Mouse (Mus musculus): ENCODE data around the gene Man1c1. TPM values are rescaled to one million over a fixed set of nuclear protein-coding genes. Genes with fewer than 3 reads are reported as not detected.

Man1c1 gene
- polyA plus RNA-seq, 1 experiment from 2014 or later, result 4.1 TPM

DNA sequence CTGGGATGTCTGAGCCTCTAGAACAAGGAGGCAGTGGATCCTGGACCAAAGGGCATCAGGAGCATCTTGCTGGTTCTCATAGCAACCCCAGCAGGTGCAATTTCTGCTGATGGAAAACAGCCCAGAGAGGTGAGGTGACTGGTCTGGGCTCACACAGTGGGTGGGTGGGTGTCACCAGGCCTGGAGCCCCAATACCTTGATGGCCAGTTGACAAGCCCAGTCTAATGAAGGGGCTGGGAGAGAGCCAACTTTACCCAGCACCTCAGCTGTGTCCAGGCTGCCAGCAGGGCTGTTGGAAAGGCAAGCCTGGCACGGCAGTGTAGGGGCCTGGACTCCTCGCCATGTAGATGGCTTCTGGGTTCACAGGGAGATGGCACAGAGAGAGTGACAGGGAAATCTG, 142.1 kb downstream of the Man1c1 start:
- Histone ChIP-seq H3K27me3 (replicated peaks; ENCODE audit: control insufficient read depth, insufficient read depth, low read length) (no peaks in the 10 kb centered on the region), H3K9me3 (ENCODE audit: control insufficient read depth, low read length) (no peaks in the 10 kb centered on the region), H3K9ac (ENCODE audit: low read depth, low read length) (no peak overlapping the region), H3K27ac (ENCODE audit: low read depth, low read length) (no peak overlapping the region), H3K4me2 (no peak overlapping the region), H3K36me3 (ENCODE audit: control insufficient read depth, insufficient read depth, low read length) (peaks cover 13% of the 10 kb centered on the region), H3K4me1 (replicated peaks; ENCODE audit: control insufficient read depth, insufficient read depth, low read length) (peaks cover 14% of the 10 kb centered on the region), H3K4me3 (ENCODE audit: low read depth, low read length) (no peak overlapping the region)
- DNase-seq (ENCODE audit: low spot score), result no peak
- 74% methylated on average over 2 of the region's 2 CpGs for WGBS
- ATAC-seq (replicated peaks; ENCODE audit: low FRiP score), result no peak

DNA sequence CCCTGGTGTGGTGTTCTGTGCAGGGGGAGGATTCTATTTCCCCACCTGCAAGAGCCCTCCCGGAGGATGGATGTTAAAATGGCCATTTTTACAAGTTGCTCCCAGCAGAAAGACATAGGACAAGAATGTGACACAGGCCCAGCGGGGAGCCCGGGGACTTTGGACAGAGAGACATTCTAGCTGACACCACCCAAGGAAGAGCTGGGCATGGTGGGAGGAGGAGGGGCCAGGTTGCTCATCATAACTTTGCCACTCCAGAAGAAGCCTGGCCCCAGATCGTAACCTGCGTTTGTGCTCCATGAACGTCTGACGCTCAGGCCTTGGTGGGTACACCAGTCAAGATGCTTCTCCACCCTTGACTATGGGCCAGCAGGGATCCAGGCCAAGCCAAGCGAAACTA, 143.4 kb downstream of the Man1c1 start:
- Histone ChIP-seq H3K4me1 (replicated peaks; ENCODE audit: control insufficient read depth, insufficient read depth, low read length) (peaks cover 14% of the 10 kb centered on the region), H3K4me2 (no peak overlapping the region), H3K27me3 (replicated peaks; ENCODE audit: control insufficient read depth, insufficient read depth, low read length) (no peaks in the 10 kb centered on the region), H3K9me3 (ENCODE audit: control insufficient read depth, low read length) (no peaks in the 10 kb centered on the region), H3K36me3 (ENCODE audit: control insufficient read depth, insufficient read depth, low read length) (peaks cover 9% of the 10 kb centered on the region), H3K4me3 (ENCODE audit: low read depth, low read length) (no peak overlapping the region), H3K9ac (ENCODE audit: low read depth, low read length) (no peak overlapping the region), H3K27ac (ENCODE audit: low read depth, low read length) (no peak overlapping the region)
- 89% methylated on average over 8 of the region's 8 CpGs for WGBS
- no peak for DNase-seq (ENCODE audit: low spot score)
- no peak for ATAC-seq (replicated peaks; ENCODE audit: low FRiP score)

DNA sequence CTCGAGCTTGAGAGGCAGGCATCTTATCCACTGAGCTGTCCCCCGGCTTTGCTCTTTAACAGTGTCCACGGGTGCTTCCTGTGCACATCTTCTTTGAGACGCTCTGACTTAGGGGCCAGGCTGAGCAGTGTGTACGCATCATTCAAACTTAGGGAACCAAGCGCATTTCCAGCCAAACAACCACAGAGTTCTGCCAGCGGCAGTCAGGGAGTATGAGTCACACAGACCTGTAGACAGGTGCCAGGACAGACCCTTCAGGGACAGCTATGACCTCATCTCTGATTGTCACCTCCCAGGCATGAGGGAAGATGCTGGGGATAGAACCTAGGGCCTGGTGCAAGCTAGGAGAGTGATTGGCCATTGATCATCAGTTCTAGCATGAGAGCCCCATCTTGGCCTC, 144.9 kb downstream of the Man1c1 start:
- peaks cover 2% of the 10 kb centered on the region; the same call in 1 of the 2 replicates for H3K36me3 ChIP-seq (ENCODE audit: control insufficient read depth, insufficient read depth, low read length)
- H3K27me3 ChIP-seq (replicated peaks; ENCODE audit: control insufficient read depth, insufficient read depth, low read length), result no peaks in the 10 kb centered on the region
- H3K4me1 ChIP-seq (replicated peaks; ENCODE audit: control insufficient read depth, insufficient read depth, low read length), result peaks cover 12% of the 10 kb centered on the region
- no peak overlapping the region for H3K27ac ChIP-seq (ENCODE audit: low read depth, low read length)
- no peak overlapping the region for H3K4me3 ChIP-seq (ENCODE audit: low read depth, low read length)
- 65% methylated on average over 7 of the region's 7 CpGs for WGBS
- no peak overlapping the region for H3K9ac ChIP-seq (ENCODE audit: low read depth, low read length)
- ATAC-seq (replicated peaks; ENCODE audit: low FRiP score) (no peak), DNase-seq (ENCODE audit: low spot score) (no peak)
- H3K4me2 ChIP-seq, result no peak overlapping the region
- no peaks in the 10 kb centered on the region for H3K9me3 ChIP-seq (ENCODE audit: control insufficient read depth, low read length)

DNA sequence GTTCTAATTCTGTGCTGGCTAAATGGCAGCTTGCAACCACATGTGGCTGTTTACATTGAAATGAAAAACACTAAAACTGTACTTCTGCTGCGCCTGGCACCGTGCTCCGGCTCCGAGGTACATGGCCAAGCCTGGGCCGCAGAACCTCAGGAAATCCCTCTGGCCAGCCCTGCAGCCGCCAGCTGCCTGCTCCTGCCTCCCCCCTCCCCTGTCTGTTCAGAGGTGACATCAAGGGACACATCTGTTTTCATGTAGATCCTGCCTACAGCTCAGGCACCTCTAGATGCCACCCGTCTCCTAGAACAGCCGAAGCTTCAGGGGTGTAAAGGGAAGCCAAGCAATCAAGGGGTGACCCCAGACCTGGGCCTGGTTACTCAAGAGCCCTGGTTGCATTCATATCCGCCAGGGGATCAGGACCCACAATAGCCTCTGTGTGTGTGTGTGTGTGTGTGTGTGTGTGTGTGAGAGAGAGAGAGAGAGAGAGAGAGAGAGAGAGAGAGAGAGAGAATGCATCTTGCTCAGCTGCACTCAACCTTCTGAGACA, 145.4 kb downstream of the Man1c1 start:
- DNase-seq (ENCODE audit: low spot score) (no peak), ATAC-seq (replicated peaks; ENCODE audit: low FRiP score) (no peak)
- Histone ChIP-seq H3K9ac (ENCODE audit: low read depth, low read length) (no peak overlapping the region), H3K36me3 (ENCODE audit: control insufficient read depth, insufficient read depth, low read length) (no peaks in the 10 kb centered on the region; the same call in 1 of the 2 replicates), H3K27me3 (replicated peaks; ENCODE audit: control insufficient read depth, insufficient read depth, low read length) (no peaks in the 10 kb centered on the region), H3K9me3 (ENCODE audit: control insufficient read depth, low read length) (no peaks in the 10 kb centered on the region), H3K27ac (ENCODE audit: low read depth, low read length) (no peak overlapping the region), H3K4me1 (replicated peaks; ENCODE audit: control insufficient read depth, insufficient read depth, low read length) (peaks cover 9% of the 10 kb centered on the region), H3K4me2 (no peak overlapping the region), H3K4me3 (ENCODE audit: low read depth, low read length) (no peak overlapping the region)
- 61% methylated on average over 9 of the region's 9 CpGs for WGBS

DNA sequence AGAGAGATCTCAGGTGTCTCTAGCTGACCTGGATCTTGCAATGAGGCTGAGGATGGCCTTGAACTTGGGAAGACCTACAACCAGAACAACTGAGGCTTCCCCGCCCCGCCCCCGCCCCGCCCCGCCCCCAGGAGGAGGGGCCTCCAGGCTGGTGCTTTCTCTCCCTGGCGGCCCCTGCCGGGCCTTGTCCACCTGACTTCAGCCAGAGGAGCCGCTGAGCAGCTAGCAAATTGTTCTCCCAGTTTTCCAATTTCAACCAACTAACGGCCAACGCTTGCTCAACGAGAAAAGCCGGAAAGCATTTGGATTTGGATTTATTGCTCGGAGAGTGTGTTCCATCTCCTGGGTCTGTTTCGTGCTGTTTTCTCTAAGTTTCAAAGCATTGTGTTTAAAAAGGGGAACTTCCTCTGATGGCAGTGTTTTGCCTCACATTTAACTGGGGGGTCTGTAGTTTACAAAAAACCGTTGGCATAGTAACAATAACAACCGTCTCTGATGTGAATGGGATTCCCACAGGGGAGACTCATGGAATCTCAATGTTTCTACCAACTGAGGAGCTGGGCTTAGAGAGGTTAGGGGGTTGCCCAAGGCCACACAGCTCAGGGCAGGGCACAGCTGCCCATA, 146.4 kb downstream of the Man1c1 start:
- no peak for DNase-seq (ENCODE audit: low spot score)
- Histone ChIP-seq H3K27me3 (replicated peaks; ENCODE audit: control insufficient read depth, insufficient read depth, low read length) (no peaks in the 10 kb centered on the region), H3K36me3 (ENCODE audit: control insufficient read depth, insufficient read depth, low read length) (no peaks in the 10 kb centered on the region), H3K27ac (ENCODE audit: low read depth, low read length) (no peak overlapping the region), H3K4me1 (replicated peaks; ENCODE audit: control insufficient read depth, insufficient read depth, low read length) (peaks cover 6% of the 10 kb centered on the region), H3K4me2 (0 out of 2 replicates have a peak overlapping the region, but pooled peaks have one; percentile 5), H3K9ac (ENCODE audit: low read depth, low read length) (no peak overlapping the region), H3K4me3 (ENCODE audit: low read depth, low read length) (no peak overlapping the region), H3K9me3 (ENCODE audit: control insufficient read depth, low read length) (no peaks in the 10 kb centered on the region)
- no peak for ATAC-seq (replicated peaks; ENCODE audit: low FRiP score)
- WGBS, result 17% methylated on average over 16 of the region's 16 CpGs

DNA sequence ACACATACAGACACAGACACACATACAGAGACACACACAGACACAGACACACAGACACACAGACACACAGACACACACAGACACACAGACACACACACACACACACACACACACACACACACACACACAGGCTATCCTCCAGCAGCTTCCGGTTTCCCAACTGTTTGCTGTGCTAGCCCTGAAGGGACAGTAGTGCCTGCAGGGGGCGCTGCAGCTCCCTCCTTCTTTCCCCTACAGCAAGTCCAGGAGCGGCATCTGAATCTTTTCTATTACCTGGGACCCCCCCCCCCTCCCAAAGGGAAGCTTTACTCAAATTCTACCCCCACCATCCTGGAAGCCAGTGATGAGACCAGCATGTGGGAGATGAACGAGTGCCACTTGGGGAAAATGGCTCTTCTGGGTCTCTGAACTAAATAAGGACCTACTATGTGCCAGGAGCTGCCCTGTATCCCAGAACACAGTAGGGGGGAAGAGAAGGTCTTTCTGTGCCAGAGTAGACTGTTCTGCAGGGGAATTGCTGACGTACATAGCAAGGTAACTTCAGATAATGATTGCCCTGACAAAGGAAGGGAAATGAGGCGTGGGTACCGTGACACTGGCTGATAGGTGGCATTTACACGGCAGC, 148.0 kb downstream of the Man1c1 start:
- no peak for DNase-seq (ENCODE audit: low spot score)
- 67% methylated on average over 7 of the region's 8 CpGs for WGBS
- ATAC-seq (replicated peaks; ENCODE audit: low FRiP score), result no peak
- Histone ChIP-seq H3K27me3 (replicated peaks; ENCODE audit: control insufficient read depth, insufficient read depth, low read length) (no peaks in the 10 kb centered on the region), H3K9me3 (ENCODE audit: control insufficient read depth, low read length) (no peaks in the 10 kb centered on the region), H3K4me1 (replicated peaks; ENCODE audit: control insufficient read depth, insufficient read depth, low read length) (peaks cover 10% of the 10 kb centered on the region), H3K4me2 (no peak overlapping the region), H3K36me3 (ENCODE audit: control insufficient read depth, insufficient read depth, low read length) (no peaks in the 10 kb centered on the region), H3K9ac (ENCODE audit: low read depth, low read length) (no peak overlapping the region), H3K4me3 (ENCODE audit: low read depth, low read length) (no peak overlapping the region), H3K27ac (ENCODE audit: low read depth, low read length) (no peak overlapping the region)

DNA sequence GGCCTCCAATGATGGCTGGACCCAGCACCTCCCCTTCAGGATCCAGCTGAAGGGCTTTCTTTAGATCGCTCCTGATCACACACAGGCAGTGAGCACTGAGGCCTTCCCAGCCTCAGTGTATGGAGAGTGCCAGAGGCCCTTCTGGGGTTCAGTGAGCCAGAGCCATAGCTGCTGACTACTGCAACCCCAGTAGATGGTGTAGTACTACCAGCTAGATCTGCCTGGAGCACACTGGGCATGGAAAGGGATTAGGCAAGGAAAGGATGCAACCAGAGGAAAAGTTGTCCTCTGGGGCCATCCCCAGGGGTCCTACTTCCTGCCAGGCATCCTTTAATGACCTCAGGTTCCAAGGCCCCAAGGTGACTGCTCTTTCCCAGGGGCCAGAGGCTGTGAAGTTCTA, 150.5 kb downstream of the Man1c1 start:
- Histone ChIP-seq H3K9me3 (ENCODE audit: control insufficient read depth, low read length) (peaks cover 4% of the 10 kb centered on the region), H3K27ac (ENCODE audit: low read depth, low read length) (no peak overlapping the region), H3K9ac (ENCODE audit: low read depth, low read length) (no peak overlapping the region), H3K4me2 (no peak overlapping the region), H3K4me1 (replicated peaks; ENCODE audit: control insufficient read depth, insufficient read depth, low read length) (peaks cover 16% of the 10 kb centered on the region), H3K27me3 (replicated peaks; ENCODE audit: control insufficient read depth, insufficient read depth, low read length) (no peaks in the 10 kb centered on the region), H3K36me3 (ENCODE audit: control insufficient read depth, insufficient read depth, low read length) (peaks cover 7% of the 10 kb centered on the region), H3K4me3 (ENCODE audit: low read depth, low read length) (no peak overlapping the region)
- no peak for DNase-seq (ENCODE audit: low spot score)
- WGBS, result 81% methylated on average over 1 of the region's 1 CpGs
- no peak for ATAC-seq (replicated peaks; ENCODE audit: low FRiP score)

DNA sequence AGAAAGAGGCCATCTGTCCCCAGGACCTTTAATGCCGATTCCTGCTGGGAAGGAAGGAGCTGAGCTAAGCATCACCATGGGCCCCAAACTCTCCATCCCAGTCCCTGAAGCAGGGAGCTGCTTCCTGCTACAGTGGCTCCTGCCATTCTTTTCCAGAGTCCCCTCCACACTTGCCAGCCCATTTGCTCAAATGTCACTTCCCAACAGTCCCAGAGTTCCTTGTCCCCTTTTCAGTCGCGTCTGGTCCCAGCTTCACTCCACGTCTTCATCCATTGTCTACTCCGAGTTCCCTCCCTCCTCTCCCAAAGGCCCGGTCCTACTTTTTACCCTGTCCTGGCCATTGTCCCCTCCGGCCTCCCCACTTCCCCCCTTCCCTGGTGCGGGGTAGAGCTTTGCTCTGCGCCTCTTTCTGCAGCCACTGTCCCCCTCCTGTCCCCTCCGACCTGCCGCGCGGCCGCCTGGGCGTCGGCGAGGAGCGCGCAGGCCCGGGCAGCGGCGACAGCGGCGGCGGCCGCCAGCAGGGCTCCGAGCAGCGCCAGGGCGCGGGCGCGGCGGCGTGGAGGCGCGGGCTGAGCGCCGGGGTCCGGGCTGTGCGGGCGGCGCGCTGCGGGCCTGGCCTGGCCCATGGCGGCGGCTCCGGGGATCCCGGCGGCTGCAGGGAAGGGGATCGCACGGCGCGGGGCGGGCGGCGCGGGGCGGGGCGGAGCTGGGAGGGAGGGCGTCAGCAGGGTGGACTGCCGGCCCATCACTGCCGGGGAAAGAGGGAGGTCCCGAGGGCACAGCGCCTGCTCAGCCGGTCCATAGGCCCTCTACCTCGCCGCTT, 152.4 kb downstream of the Man1c1 start, which contains the start of gene Selenon:
Selenon (minus strand) TSS at position 673 of the 823 bp plus-strand sequence.
- peaks cover 24% of the 10 kb centered on the region for H3K4me1 ChIP-seq (replicated peaks; ENCODE audit: control insufficient read depth, insufficient read depth, low read length)
- 1% methylated on average over 61 of the region's 67 CpGs for WGBS
- H3K4me3 ChIP-seq (ENCODE audit: low read depth, low read length), result peak within 1 kb of the TSS; percentile 71
- DNase-seq (ENCODE audit: low spot score) (peak; percentile 70), ATAC-seq (replicated peaks; ENCODE audit: low FRiP score) (peak; percentile 75)
- peak within 1 kb of the TSS; percentile 60 for H3K27ac ChIP-seq (ENCODE audit: low read depth, low read length)
- H3K9ac ChIP-seq (ENCODE audit: low read depth, low read length), result peak within 1 kb of the TSS; percentile 74
- H3K9me3 ChIP-seq (ENCODE audit: control insufficient read depth, low read length), result peaks cover 4% of the 10 kb centered on the region
- H3K4me2 ChIP-seq, result peak within 1 kb of the TSS; percentile 77
- no peaks in the 10 kb centered on the region for H3K27me3 ChIP-seq (replicated peaks; ENCODE audit: control insufficient read depth, insufficient read depth, low read length)
- peaks cover 12% of the 10 kb centered on the region for H3K36me3 ChIP-seq (ENCODE audit: control insufficient read depth, insufficient read depth, low read length)
